Mouse (Mus musculus): ENCODE results near the gene Gm6890. TPM values are rescaled to one million over a fixed set of nuclear protein-coding genes. Genes with fewer than 3 reads are reported as not detected.
"Not testable (repeated sequence)": the region's sequence is repeated elsewhere in the genome, so short reads cannot be mapped to it uniquely, and the experiment has no call there.

The Gm6890 gene
- not detected for total RNA-seq (2021)

DNA sequence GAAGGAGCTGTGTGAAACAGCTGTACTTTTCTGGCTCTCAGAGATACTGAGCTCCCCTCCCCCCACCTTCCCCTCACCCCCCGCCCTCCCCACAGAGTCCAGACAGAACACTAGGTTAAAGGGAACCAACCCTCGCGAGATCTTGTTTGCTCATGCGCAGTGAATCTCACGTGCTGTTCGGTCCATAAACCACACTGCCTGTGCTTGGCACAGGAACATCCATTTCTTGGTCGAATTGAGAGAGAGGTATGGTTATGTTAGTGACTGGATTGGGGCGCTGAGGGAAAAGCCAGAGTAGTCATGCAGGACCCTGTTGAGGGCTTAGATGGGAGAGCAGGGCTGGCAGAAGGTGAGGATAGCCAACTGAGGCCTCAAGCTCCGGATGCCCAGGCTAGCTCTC, at the start of gene Gm6890:
TSS of gene Gm6890 (plus strand) at position 301 of the 400 bp plus-strand sequence.
- intact Hi-C loops (cut with DNase I); DNase-seq: not testable (repeated sequence)

DNA sequence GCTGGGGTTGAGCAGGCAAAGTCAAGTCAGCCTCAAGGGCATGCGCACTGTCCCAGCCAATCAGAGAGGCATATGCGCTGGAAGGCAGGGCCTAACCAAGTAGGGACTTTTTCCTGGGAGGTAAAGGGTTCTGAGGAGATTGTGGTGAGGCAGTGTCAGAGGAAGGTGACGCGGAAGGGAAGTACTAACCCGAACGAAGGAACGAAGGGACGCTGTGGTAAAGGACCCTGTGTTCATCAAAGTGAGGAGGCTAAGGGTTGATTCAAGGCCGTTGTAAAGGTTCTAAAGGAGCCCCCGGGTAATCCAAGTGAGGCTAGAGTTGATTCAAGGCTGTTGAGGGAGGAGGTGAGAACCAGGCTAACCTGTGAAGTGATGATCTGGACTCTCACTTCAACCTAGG, 14.5 kb upstream of the Gm6890 start:
- DNase-seq; intact Hi-C loops (cut with DNase I): not testable (repeated sequence)

DNA sequence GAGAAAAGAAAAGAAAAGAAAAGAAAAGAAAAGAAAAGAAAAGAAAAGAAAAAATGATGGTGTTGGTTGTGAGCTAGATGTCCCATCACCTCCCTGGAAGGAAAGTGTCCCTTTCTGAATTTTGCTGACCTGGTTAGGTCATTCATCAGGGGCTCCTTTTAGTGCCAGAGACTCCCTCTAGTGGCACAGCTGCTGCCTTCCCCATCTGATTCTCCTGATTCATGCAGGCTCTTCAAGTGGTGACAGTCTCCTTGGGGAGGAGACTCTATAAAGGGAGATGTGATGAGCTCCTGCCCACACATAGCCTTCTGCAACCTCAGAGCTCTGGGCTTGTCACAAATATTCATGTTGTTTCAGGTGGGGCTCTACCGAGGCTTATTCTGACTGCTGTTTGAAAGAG, 30.0 kb downstream of the Gm6890 start:
- intact Hi-C loops (cut with DNase I), result not testable (repeated sequence)

More for the DNA sequence above, 30.0 kb downstream of the Gm6890 start:
- DNase-seq, result peak in 1 of 2 experiments; percentile 1

Other genes starting within 250 kb of the Gm6890 start
- not detected for gene Olfr1326-ps1, start 166.0 kb upstream of the Gm6890 start, total RNA-seq (2021)
- not detected for gene Olfr1325, start 148.2 kb upstream of the Gm6890 start, total RNA-seq (2021)
- gene Gm5640, start 95.3 kb upstream of the Gm6890 start, total RNA-seq (2021), result under 1 TPM in 1 of 2 experiments, not detected in 1; 0.60 TPM
- gene Gm5936, start 96.3 kb downstream of the Gm6890 start, total RNA-seq (2021), result not detected

Measured in heart, postnatal 10 days (tissue).